Mouse (Mus musculus) midbrain, embryonic 16.5 days (tissue): ENCODE data around the gene Snx29. TPM values are rescaled to one million over a fixed set of nuclear protein-coding genes. Genes with fewer than 3 reads are reported as not detected.

Experiments used
- ATAC-seq: fragments of 200-750 bp; cut with Nextera tagmentation; 2 replicates; pipeline ENCODE4 v1.8.0; 2017; ENCODE audit warnings: moderate TSS enrichment
- H3K27ac ChIP-seq: fragments of 300-500 bp; sonication (generic); 2 replicates; pipeline ENCODE4 v1.5.1; 2014; ENCODE audit warnings: mild to moderate bottlenecking, low read length, mixed read lengths
- H3K27me3 ChIP-seq: fragments of 300-500 bp; sonication (generic); 2 replicates; pipeline ENCODE4 v1.6.1; 2014; ENCODE audit warnings: low read depth, low read length, mixed read lengths; ENCODE audit not compliant: control insufficient read depth, insufficient read depth
- H3K36me3 ChIP-seq: fragments of 300-500 bp; sonication (generic); 2 replicates; pipeline ENCODE4 v1.6.1; 2014; ENCODE audit warnings: mild to moderate bottlenecking, low read length, moderate library complexity, mixed read lengths; ENCODE audit not compliant: control insufficient read depth, insufficient read depth
- H3K4me1 ChIP-seq: fragments of 300-500 bp; sonication (generic); 2 replicates; pipeline ENCODE4 v1.6.1; 2014; ENCODE audit warnings: mild to moderate bottlenecking, low read length, mixed read lengths; ENCODE audit not compliant: control insufficient read depth, insufficient read depth
- H3K4me2 ChIP-seq: fragments of 300-500 bp; sonication (generic); 2 replicates; pipeline ENCODE4 v1.6.1; 2014; ENCODE audit warnings: mild to moderate bottlenecking, low read length, mixed read lengths
- H3K4me3 ChIP-seq: fragments of 300-500 bp; sonication (generic); 2 replicates; pipeline ENCODE4 v1.5.1; 2014; ENCODE audit warnings: low read depth, mild to moderate bottlenecking, low read length, moderate library complexity, mixed read lengths
- H3K9ac ChIP-seq: fragments of 300-500 bp; sonication (generic); 2 replicates; pipeline ENCODE4 v1.6.1; 2014; ENCODE audit warnings: low read depth, low read length, mixed read lengths
- H3K9me3 ChIP-seq: fragments of 300-500 bp; sonication (generic); replicated peaks from 2 replicates; pipeline ENCODE4 v1.6.1; 2014; ENCODE audit warnings: mild to moderate bottlenecking, low read length, mixed read lengths; ENCODE audit not compliant: control insufficient read depth, poor library complexity, severe bottlenecking
- WGBS: fragments of 180-500 bp; shearing (Covaris S2); extraction: QIAGEN DNeasy Blood & Tissue Kit; methylation state at CpG from one replicate; pipeline ENCODE4 v1.1.7; 2014; 5-methylcytosine and 5-hydroxymethylcytosine counted together
- polyA plus RNA-seq: library from polyadenylated mRNA; unstranded; fragments of >200 nt; fragmentation: Nextera tagmentation; extraction: Ambion mirVana; gene quantifications from 2 replicates; pipeline ENCODE4 v1.2.1, GENCODE M21; 2015

Snx29 gene
- polyA plus RNA-seq, 1 experiment from 2014 or later, result 16.8 TPM

GRCm38 (mm10) chr16:11389324-11389723, 66.6 kb downstream of the Snx29 start:
- Histone ChIP-seq H3K27me3 (no peaks in the 10 kb centered on the region), H3K9me3 (no peaks in the 10 kb centered on the region), H3K9ac (no peak overlapping the region), H3K27ac (no peak overlapping the region), H3K36me3 (no peaks in the 10 kb centered on the region), H3K4me3 (no peak overlapping the region), H3K4me2 (no peak overlapping the region), H3K4me1 (no peaks in the 10 kb centered on the region)
- ATAC-seq, result no peak
- 44% methylated on average over 2 of the region's 2 CpGs for WGBS

- Histone ChIP-seq H3K27ac (no peak overlapping the region), H3K4me1 (no peaks in the 10 kb centered on the region), H3K9me3 (no peaks in the 10 kb centered on the region), H3K4me2 (no peak overlapping the region), H3K9ac (no peak overlapping the region), H3K27me3 (no peaks in the 10 kb centered on the region), H3K4me3 (no peak overlapping the region), H3K36me3 (no peaks in the 10 kb centered on the region; the same call in 1 of the 2 replicates)
- WGBS, result 62% methylated on average over 2 of the region's 2 CpGs
- no peak for ATAC-seq
These were observed 73.9 kb downstream of the Snx29 start for GRCm38 (mm10) chr16:11396570-11396969.

DNA sequence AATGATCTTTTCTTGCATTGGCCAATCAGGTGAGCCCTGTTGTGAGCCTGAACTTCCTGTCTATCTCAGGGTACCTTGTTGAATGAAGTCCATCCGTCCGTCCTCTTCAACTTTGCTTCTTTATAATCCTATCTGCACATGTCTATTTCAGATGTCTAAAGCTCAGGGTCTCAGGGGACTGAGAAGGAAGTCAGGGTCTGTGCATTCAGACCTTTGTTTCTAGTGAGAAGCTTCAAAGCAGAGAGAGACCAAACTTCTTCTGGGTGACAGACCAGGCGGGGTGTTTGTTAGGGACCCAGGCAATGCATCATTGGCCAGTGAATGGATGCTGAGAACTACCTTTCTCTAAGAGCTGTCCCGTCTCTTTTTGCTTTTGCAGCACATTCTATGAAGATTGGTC, 76.7 kb downstream of the Snx29 start:
- WGBS, result 86% methylated on average over 4 of the region's 4 CpGs
- no peak for ATAC-seq

GRCm38 (mm10) chr16:11399845-11400565, 77.3 kb downstream of the Snx29 start:
- H3K4me2 ChIP-seq, result no peak overlapping the region
- no peaks in the 10 kb centered on the region; the same call in 1 of the 2 replicates for H3K36me3 ChIP-seq
- H3K9me3 ChIP-seq, result no peaks in the 10 kb centered on the region
- no peaks in the 10 kb centered on the region for H3K27me3 ChIP-seq
- no peak overlapping the region for H3K27ac ChIP-seq
- H3K4me1 ChIP-seq, result no peaks in the 10 kb centered on the region
- H3K9ac ChIP-seq, result no peak overlapping the region
- ATAC-seq, result no peak
- 96% methylated on average over 6 of the region's 6 CpGs for WGBS
- no peak overlapping the region for H3K4me3 ChIP-seq

More for the DNA sequence above, 76.7 kb downstream of the Snx29 start:
- no peaks in the 10 kb centered on the region for H3K9me3 ChIP-seq
- no peaks in the 10 kb centered on the region for H3K4me1 ChIP-seq
- no peak overlapping the region for H3K27ac ChIP-seq
- H3K4me3 ChIP-seq, result no peak overlapping the region
- no peaks in the 10 kb centered on the region; the same call in 1 of the 2 replicates for H3K36me3 ChIP-seq
- no peaks in the 10 kb centered on the region for H3K27me3 ChIP-seq
- H3K4me2 ChIP-seq, result no peak overlapping the region
- no peak overlapping the region for H3K9ac ChIP-seq

DNA sequence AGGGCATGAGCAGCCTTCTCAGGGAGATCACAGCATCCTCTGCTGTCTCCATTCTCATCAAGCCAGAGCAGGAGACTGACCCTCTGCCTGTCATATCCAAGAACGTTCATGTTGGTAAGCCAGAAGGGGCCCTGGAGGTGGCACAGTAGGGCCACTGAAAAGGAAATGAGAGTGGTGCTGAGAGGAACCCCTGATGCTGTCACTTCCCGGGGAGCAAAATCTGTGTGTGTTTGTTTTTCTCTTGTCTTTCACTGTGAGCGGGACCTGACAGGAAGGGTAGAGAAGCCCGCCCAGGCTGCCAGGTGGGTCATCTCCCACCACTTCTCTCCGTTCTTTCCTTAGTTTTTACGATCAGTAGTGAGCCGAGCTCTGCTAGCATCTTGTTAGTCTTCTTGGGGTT, 78.2 kb downstream of the Snx29 start:
- no peaks in the 10 kb centered on the region; the same call in 1 of the 2 replicates for H3K36me3 ChIP-seq
- H3K4me3 ChIP-seq, result no peak overlapping the region
- no peak overlapping the region for H3K4me2 ChIP-seq
- no peaks in the 10 kb centered on the region for H3K27me3 ChIP-seq
- no peak overlapping the region for H3K9ac ChIP-seq
- WGBS, result 73% methylated on average over 7 of the region's 7 CpGs
- no peak overlapping the region for H3K27ac ChIP-seq
- H3K4me1 ChIP-seq, result no peaks in the 10 kb centered on the region
- ATAC-seq, result no peak
- H3K9me3 ChIP-seq, result no peaks in the 10 kb centered on the region

- WGBS, result 88% methylated on average over 3 of the region's 3 CpGs
These were observed 82.5 kb downstream of the Snx29 start for GRCm38 (mm10) chr16:11405193-11405592.

DNA sequence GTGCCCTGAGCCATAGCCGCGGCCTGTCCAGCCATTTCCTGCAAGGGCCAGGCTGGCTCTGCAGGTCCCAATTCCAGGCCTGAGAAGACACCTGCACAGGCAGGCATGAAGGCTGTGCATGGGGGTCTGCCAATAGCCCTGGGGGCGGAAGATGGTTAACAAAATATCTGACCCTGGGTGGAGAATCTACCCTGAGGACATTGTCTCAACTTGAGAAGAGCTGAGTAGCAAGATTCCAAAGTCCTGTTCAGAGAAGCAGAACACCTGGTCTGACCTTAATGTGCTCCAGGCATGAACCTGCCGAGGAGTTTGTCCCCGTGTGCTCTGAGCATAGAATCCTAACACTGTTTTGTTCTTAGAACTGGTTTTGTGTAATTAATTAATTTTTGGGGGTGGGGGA, 83.5 kb downstream of the Snx29 start:
- 96% methylated on average over 5 of the region's 5 CpGs for WGBS

More at GRCm38 (mm10) chr16:11405193-11405592, 82.5 kb downstream of the Snx29 start:
- no peaks in the 10 kb centered on the region for H3K9me3 ChIP-seq
- no peaks in the 10 kb centered on the region for H3K27me3 ChIP-seq
- H3K4me1 ChIP-seq, result no peaks in the 10 kb centered on the region
- H3K9ac ChIP-seq, result no peak overlapping the region
- no peak overlapping the region for H3K4me3 ChIP-seq
- no peaks in the 10 kb centered on the region; the same call in 1 of the 2 replicates for H3K36me3 ChIP-seq
- H3K4me2 ChIP-seq, result no peak overlapping the region
- no peak overlapping the region for H3K27ac ChIP-seq
- ATAC-seq, result no peak

DNA sequence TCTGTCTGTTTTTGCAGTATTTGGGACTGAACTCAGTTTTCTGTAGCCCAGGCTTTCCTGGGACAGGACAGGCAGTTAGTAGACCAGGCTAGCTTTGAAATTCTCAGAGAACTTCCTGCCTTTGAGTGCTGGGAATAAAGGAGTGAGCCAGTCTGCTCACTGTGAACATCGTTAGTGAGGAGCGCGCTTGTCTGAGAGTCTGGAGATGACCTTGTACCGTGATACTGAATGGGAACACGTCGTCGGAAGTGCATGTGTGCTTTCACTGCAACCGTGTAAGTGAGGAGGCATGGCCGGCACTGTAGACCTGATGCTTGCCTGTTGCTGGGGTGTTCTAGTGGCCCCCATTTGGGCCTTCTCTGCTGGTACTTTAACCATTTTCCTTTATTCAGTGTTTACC, 83.9 kb downstream of the Snx29 start:
- H3K36me3 ChIP-seq, result no peaks in the 10 kb centered on the region; the same call in 1 of the 2 replicates
- no peak overlapping the region for H3K4me2 ChIP-seq
- ATAC-seq, result no peak
- H3K9ac ChIP-seq, result no peak overlapping the region
- H3K4me3 ChIP-seq, result no peak overlapping the region
- H3K4me1 ChIP-seq, result no peaks in the 10 kb centered on the region
- H3K9me3 ChIP-seq, result no peaks in the 10 kb centered on the region
- H3K27me3 ChIP-seq, result no peaks in the 10 kb centered on the region
- WGBS, result 87% methylated on average over 9 of the region's 9 CpGs
- no peak overlapping the region for H3K27ac ChIP-seq

More for the DNA sequence above, 83.5 kb downstream of the Snx29 start:
- Histone ChIP-seq H3K9ac (no peak overlapping the region), H3K4me1 (no peaks in the 10 kb centered on the region), H3K27ac (no peak overlapping the region), H3K36me3 (no peaks in the 10 kb centered on the region; the same call in 1 of the 2 replicates), H3K4me3 (no peak overlapping the region), H3K4me2 (no peak overlapping the region), H3K27me3 (no peaks in the 10 kb centered on the region), H3K9me3 (no peaks in the 10 kb centered on the region)
- no peak for ATAC-seq

GRCm38 (mm10) chr16:11407932-11408620, 85.4 kb downstream of the Snx29 start:
- no peak for ATAC-seq
- Histone ChIP-seq H3K9me3 (no peaks in the 10 kb centered on the region), H3K4me3 (no peak overlapping the region), H3K27me3 (no peaks in the 10 kb centered on the region), H3K4me1 (no peaks in the 10 kb centered on the region), H3K36me3 (peaks cover under 1% of the 10 kb centered on the region; the same call in 1 of the 2 replicates), H3K27ac (no peak overlapping the region), H3K9ac (no peak overlapping the region), H3K4me2 (no peak overlapping the region)
- 84% methylated on average over 8 of the region's 8 CpGs for WGBS
